Comparison of ENCODE assay signal across 8 mouse cellular contexts in genomic region chr16:62786621-62787331, GRCm38 (mm10). TPM values are rescaled to one million over a fixed set of nuclear protein-coding genes. Genes with fewer than 3 reads are reported as not detected.
DNase-seq lines count a peak whose midpoint lies in the region; ATAC-seq and TF ChIP-seq lines count a peak whose summit lies in the region.

Nsun3 (minus strand) TSS chr16:62786818.

- peak within 1 kb of the TSS; percentile 91 for H3K4me3 ChIP-seq in E14TG2a.4 (replicated peaks; ENCODE audit: low read length)
- H3K4me3 ChIP-seq in forebrain, embryonic 12.5 days (replicated peaks) = peak within 1 kb of the TSS; percentile 73
- H3K4me3 ChIP-seq in heart, postnatal 0 days (ENCODE audit: low read depth, low read length) = peak within 1 kb of the TSS; percentile 71
- H3K4me3 ChIP-seq in liver, embryonic 16.5 days (ENCODE audit: low read depth, low read length) = peak within 1 kb of the TSS; percentile 92
- peak within 1 kb of the TSS; percentile 79 for H3K4me3 ChIP-seq in neural tube, embryonic 13.5 days
- H3K4me3 ChIP-seq in testis, adult 2 months (ENCODE audit: control insufficient read depth, low read depth, low read length) = peak within 1 kb of the TSS; percentile 98

- peak; percentile 95 for DNase-seq in c-Kit-positive CD71-positive TER-119-positive erythroid progenitor cells, embryonic 14.5 days (ENCODE audit: low spot score)
- peak; percentile 97 for DNase-seq in heart, postnatal 0 days (ENCODE audit: low spot score)
- DNase-seq in kidney, postnatal 4 days = peak; percentile 89 to 95

- peak within 1 kb of the TSS; percentile 82 for H3K27ac ChIP-seq in forebrain, embryonic 12.5 days
- H3K27ac ChIP-seq in heart, postnatal 0 days (ENCODE audit: low read depth) = peak within 1 kb of the TSS; percentile 90
- peak within 1 kb of the TSS; percentile 91 for H3K27ac ChIP-seq in liver, embryonic 16.5 days (ENCODE audit: low read length)
- H3K27ac ChIP-seq in neural tube, embryonic 13.5 days (replicated peaks) = peak within 1 kb of the TSS; percentile 91
- H3K27ac ChIP-seq in testis, adult 2 months (ENCODE audit: control insufficient read depth, insufficient read depth, low read depth, low read length) = peak within 1 kb of the TSS; percentile 96

- TF ChIP-seq CTCF in E14TG2a.4 (conservative IDR thresholded peaks at IDR 0.05; ENCODE audit: low read length) = no peak
- TF ChIP-seq CTCF in heart, postnatal 0 days (IDR thresholded peaks at IDR 0.05; ENCODE audit: low read depth) = no peak; the same call in 1 of the 2 replicates
- no peak for TF ChIP-seq CTCF in testis, adult 2 months (IDR thresholded peaks at IDR 0.05; ENCODE audit: control insufficient read depth, insufficient read depth, insufficient replicate concordance, low read depth, low read length)

- H3K27me3 ChIP-seq in E14TG2a.4 (ENCODE audit: insufficient read depth, low read length) = no peaks in the 10 kb centered on the region
- no peaks in the 10 kb centered on the region for H3K27me3 ChIP-seq in forebrain, embryonic 12.5 days
- H3K27me3 ChIP-seq in heart, postnatal 0 days (ENCODE audit: control insufficient read depth, insufficient read depth, low read length) = no peaks in the 10 kb centered on the region
- no peaks in the 10 kb centered on the region for H3K27me3 ChIP-seq in liver, embryonic 16.5 days (ENCODE audit: control insufficient read depth, insufficient read depth, low read depth, low read length)
- 0 out of 2 replicates have a peak, but pooled peaks cover under 1% of the 10 kb centered on the region for H3K27me3 ChIP-seq in neural tube, embryonic 13.5 days
- no peaks in the 10 kb centered on the region for H3K27me3 ChIP-seq in testis, adult 2 months (ENCODE audit: control insufficient read depth, insufficient read depth, low read length)

- peak within 1 kb of the TSS; percentile 71 for H3K9ac ChIP-seq in forebrain, embryonic 12.5 days
- peak within 1 kb of the TSS; percentile 69 for H3K9ac ChIP-seq in heart, postnatal 0 days (replicated peaks; ENCODE audit: low read depth, low read length)
- H3K9ac ChIP-seq in liver, embryonic 16.5 days (ENCODE audit: low read depth, low read length) = peak within 1 kb of the TSS; percentile 91
- H3K9ac ChIP-seq in neural tube, embryonic 13.5 days = peak within 1 kb of the TSS; percentile 83

- peak; percentile 83 for TF ChIP-seq POLR2A in testis, adult 2 months (IDR thresholded peaks at IDR 0.05; ENCODE audit: control insufficient read depth, low read depth, low read length)

- ATAC-seq in forebrain, embryonic 12.5 days (ENCODE audit: low FRiP score) = peak; percentile 97
- peak; percentile 99 for ATAC-seq in heart, postnatal 0 days (ENCODE audit: insufficient read depth, low read depth)
- ATAC-seq in liver, embryonic 16.5 days (ENCODE audit: low read depth) = peak; percentile 94
- ATAC-seq in neural tube, embryonic 13.5 days (ENCODE audit: low read depth) = peak; percentile 96

- peaks cover 1% of the 10 kb centered on the region for H3K9me3 ChIP-seq in E14TG2a.4 (ENCODE audit: low read length)
- no peaks in the 10 kb centered on the region for H3K9me3 ChIP-seq in forebrain, embryonic 12.5 days
- H3K9me3 ChIP-seq in heart, postnatal 0 days (replicated peaks; ENCODE audit: control insufficient read depth, low read length) = no peaks in the 10 kb centered on the region
- no peaks in the 10 kb centered on the region for H3K9me3 ChIP-seq in liver, embryonic 16.5 days (replicated peaks; ENCODE audit: control insufficient read depth, low read length)
- no peaks in the 10 kb centered on the region for H3K9me3 ChIP-seq in neural tube, embryonic 13.5 days

- H3K36me3 ChIP-seq in E14TG2a.4 (ENCODE audit: insufficient read depth, low read length) = peaks cover 18% of the 10 kb centered on the region
- H3K36me3 ChIP-seq in forebrain, embryonic 12.5 days (replicated peaks) = no peaks in the 10 kb centered on the region
- H3K36me3 ChIP-seq in heart, postnatal 0 days (replicated peaks; ENCODE audit: control insufficient read depth, insufficient read depth, low read length) = no peaks in the 10 kb centered on the region
- H3K36me3 ChIP-seq in liver, embryonic 16.5 days (ENCODE audit: control insufficient read depth, insufficient read depth) = no peaks in the 10 kb centered on the region
- H3K36me3 ChIP-seq in neural tube, embryonic 13.5 days = no peaks in the 10 kb centered on the region; the same call in 1 of the 2 replicates
- H3K36me3 ChIP-seq in testis, adult 2 months (ENCODE audit: control insufficient read depth, insufficient read depth, low read length) = no peaks in the 10 kb centered on the region

- peaks cover 14% of the 10 kb centered on the region for H3K4me1 ChIP-seq in E14TG2a.4 (replicated peaks; ENCODE audit: low read depth, low read length)
- peaks cover 26% of the 10 kb centered on the region for H3K4me1 ChIP-seq in forebrain, embryonic 12.5 days
- H3K4me1 ChIP-seq in heart, postnatal 0 days (ENCODE audit: control insufficient read depth, insufficient read depth) = peaks cover 9% of the 10 kb centered on the region
- H3K4me1 ChIP-seq in liver, embryonic 16.5 days (ENCODE audit: control insufficient read depth, low read depth, low read length) = peaks cover 14% of the 10 kb centered on the region
- H3K4me1 ChIP-seq in neural tube, embryonic 13.5 days (replicated peaks) = peaks cover 32% of the 10 kb centered on the region
- peaks cover 6% of the 10 kb centered on the region for H3K4me1 ChIP-seq in testis, adult 2 months (ENCODE audit: control insufficient read depth, insufficient read depth, low read length)

- WGBS in forebrain, embryonic 12.5 days = 2% methylated on average over 41 of the region's 41 CpGs
- WGBS in heart, postnatal 0 days = under 1% methylated on average over 41 of the region's 41 CpGs
- 2% methylated on average over 41 of the region's 41 CpGs for WGBS in liver, embryonic 16.5 days (ENCODE audit: insufficient replicate concordance)
- 2% methylated on average over 41 of the region's 41 CpGs for WGBS in neural tube, embryonic 13.5 days

- H3K4me2 ChIP-seq in forebrain, embryonic 12.5 days = peak within 1 kb of the TSS; percentile 69
- peak within 1 kb of the TSS; percentile 68 for H3K4me2 ChIP-seq in heart, postnatal 0 days (ENCODE audit: low read depth, low read length)
- H3K4me2 ChIP-seq in liver, embryonic 16.5 days (ENCODE audit: low read depth, low read length) = peak within 1 kb of the TSS; percentile 84
- peak within 1 kb of the TSS; percentile 67 for H3K4me2 ChIP-seq in neural tube, embryonic 13.5 days

- TF ChIP-seq EP300 in heart, postnatal 0 days (IDR thresholded peaks at IDR 0.05; ENCODE audit: low read depth) = peak; percentile 98

RNA-seq across cellular contexts. Expression of gene Nsun3, which starts in this region (rescaled TPM):
- polyA plus RNA-seq in forebrain, embryonic 12.5 days (2016; fragmentation: Nextera tagmentation; extraction: Ambion mirVana) = 12.5 and 12.6 TPM in 2 replicates
- total RNA-seq in heart, postnatal 0 days (2014; rRNA removed; ENCODE audit: low replicate concordance) = 6.7 and 7.9 TPM in 2 replicates
- polyA plus RNA-seq in heart, postnatal 0 days (2015; fragmentation: Nextera tagmentation; extraction: Ambion mirVana) = 5.1 and 6.6 TPM in 2 replicates
- 4.7 and 5.1 TPM in 2 replicates for polyA plus RNA-seq in liver, embryonic 16.5 days (2015; fragmentation: Nextera tagmentation; extraction: Ambion mirVana)
- 10.8 TPM in 2 replicates for polyA plus RNA-seq in neural tube, embryonic 13.5 days (2015; fragmentation: Nextera tagmentation; extraction: Ambion mirVana)
- 4.3 and 4.6 TPM in 2 replicates for polyA plus RNA-seq in testis, adult 2 months (2012; rRNA removed)

Comparison
In these comparisons a context has a peak if more than half of its experiments do, and no peak if none do; other contexts are left out.
1. Peak in every context shown above with its lines: DNase-seq, ATAC-seq, H3K4me3 ChIP-seq and H3K27ac ChIP-seq.